Mouse (Mus musculus) lung, postnatal 0 days (tissue): ENCODE measurements around the gene Alox5. TPM values are rescaled to one million over a fixed set of nuclear protein-coding genes. Genes with fewer than 3 reads are reported as not detected.

Experiments
- ATAC-seq: fragments of 200-750 bp; cut with Nextera tagmentation; 2 replicates; pipeline ENCODE4 v1.8.0; 2017; ENCODE audit warnings: moderate library complexity
- DNase-seq: peaks from one replicate; pipeline ENCODE4 v3.0.0-alpha.2; 2016; ENCODE audit warnings: low spot score
- H3K27ac ChIP-seq: fragments of 300-500 bp; sonication (generic); 2 replicates; pipeline ENCODE4 v1.5.1; 2014; ENCODE audit warnings: antibody characterized with exemption, mild to moderate bottlenecking, low read length, mixed read lengths
- H3K27me3 ChIP-seq: fragments of 300-500 bp; sonication (generic); replicated peaks from 2 replicates; pipeline ENCODE4 v1.6.1; 2014; ENCODE audit warnings: low read length, mixed read lengths; ENCODE audit not compliant: insufficient read depth
- H3K36me3 ChIP-seq: fragments of 300-500 bp; sonication (generic); 2 replicates; pipeline ENCODE4 v1.6.1; 2014; ENCODE audit warnings: low read length, mixed read lengths; ENCODE audit not compliant: insufficient read depth
- H3K4me1 ChIP-seq: fragments of 300-500 bp; sonication (generic); 2 replicates; pipeline ENCODE4 v1.6.1; 2014; ENCODE audit warnings: antibody characterized with exemption, low read depth, low read length, mixed read lengths; ENCODE audit not compliant: insufficient read depth
- H3K4me2 ChIP-seq: fragments of 300-500 bp; sonication (generic); replicated peaks from 2 replicates; pipeline ENCODE4 v1.6.1; 2014; ENCODE audit warnings: low read depth, mild to moderate bottlenecking, low read length, moderate library complexity, mixed read lengths
- H3K4me3 ChIP-seq: fragments of 300-500 bp; sonication (generic); 2 replicates; pipeline ENCODE4 v1.5.1; 2014; ENCODE audit warnings: low read depth, low read length
- H3K9ac ChIP-seq: fragments of 300-500 bp; sonication (generic); replicated peaks from 2 replicates; pipeline ENCODE4 v1.6.1; 2014; ENCODE audit warnings: low read depth, mild to moderate bottlenecking
- H3K9me3 ChIP-seq: fragments of 300-500 bp; sonication (generic); 2 replicates; pipeline ENCODE4 v1.6.1; 2016; ENCODE audit warnings: low read length, mixed read lengths
- CTCF ChIP-seq: IDR thresholded peaks from 2 replicates; pipeline ENCODE4 v1.5.1; 2016; ENCODE audit warnings: antibody characterized with exemption, mild to moderate bottlenecking
- EP300 ChIP-seq: IDR thresholded peaks from 2 replicates; pipeline ENCODE4 v1.6.1; 2016; ENCODE audit warnings: antibody characterized with exemption, mild to moderate bottlenecking, control low read depth
- WGBS: fragments of 180-500 bp; shearing (Covaris S2); extraction: QIAGEN DNeasy Blood & Tissue Kit; methylation state at CpG from one replicate; pipeline ENCODE4 v1.1.7; 2014; 5-methylcytosine and 5-hydroxymethylcytosine counted together
- polyA plus RNA-seq: library from polyadenylated mRNA; unstranded; fragments of >200 nt; fragmentation: Nextera tagmentation; extraction: Ambion mirVana; gene quantifications from 2 replicates; pipeline ENCODE4 v1.2.1, GENCODE M21; 2015

Gene Alox5
- polyA plus RNA-seq, 1 experiment from 2014 or later: 3.1 TPM

DNA sequence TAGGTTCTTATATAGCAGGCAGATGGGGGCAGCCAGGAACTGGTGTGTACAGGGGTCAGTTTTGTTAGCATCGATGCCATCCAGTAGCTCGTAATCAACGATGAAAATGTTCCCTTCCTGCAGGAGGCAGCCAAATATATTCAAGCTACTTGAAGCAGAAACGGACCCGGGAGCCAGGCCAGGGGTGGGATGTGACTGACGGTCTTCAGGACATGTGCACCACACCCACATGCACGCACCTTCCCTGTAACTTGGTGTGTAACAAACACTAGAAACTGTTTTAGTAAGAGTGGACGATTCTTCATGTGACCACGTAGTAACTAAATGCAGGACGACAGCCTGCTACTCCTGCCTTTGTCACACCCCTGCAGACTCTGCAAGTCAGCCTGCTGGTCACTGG is 40.7 kb downstream of the Alox5 start:
- no peak for ATAC-seq
- H3K4me3 ChIP-seq: no peak overlapping the region
- no peak for DNase-seq
- H3K9me3 ChIP-seq: no peaks in the 10 kb centered on the region
- TF ChIP-seq EP300: no peak
- no peak for TF ChIP-seq CTCF
- H3K9ac ChIP-seq: no peak overlapping the region
- H3K4me2 ChIP-seq: no peak overlapping the region
- H3K27ac ChIP-seq: no peak overlapping the region
- no peaks in the 10 kb centered on the region for H3K36me3 ChIP-seq
- WGBS: 61% methylated on average over 10 of the region's 10 CpGs
- H3K4me1 ChIP-seq: no peaks in the 10 kb centered on the region
- H3K27me3 ChIP-seq: no peaks in the 10 kb centered on the region

- Histone ChIP-seq H3K4me1 (no peaks in the 10 kb centered on the region), H3K27ac (no peak overlapping the region), H3K9ac (no peak overlapping the region), H3K36me3 (no peaks in the 10 kb centered on the region), H3K27me3 (no peaks in the 10 kb centered on the region), H3K4me3 (no peak overlapping the region), H3K9me3 (no peaks in the 10 kb centered on the region), H3K4me2 (no peak overlapping the region)
- DNase-seq: no peak
- TF ChIP-seq CTCF: no peak
- no peak for TF ChIP-seq EP300
- ATAC-seq: no peak
- 63% methylated on average over 6 of the region's 6 CpGs for WGBS
Measured at GRCm38 (mm10) chr6:116419699-116420098, 41.3 kb downstream of the Alox5 start.

DNA sequence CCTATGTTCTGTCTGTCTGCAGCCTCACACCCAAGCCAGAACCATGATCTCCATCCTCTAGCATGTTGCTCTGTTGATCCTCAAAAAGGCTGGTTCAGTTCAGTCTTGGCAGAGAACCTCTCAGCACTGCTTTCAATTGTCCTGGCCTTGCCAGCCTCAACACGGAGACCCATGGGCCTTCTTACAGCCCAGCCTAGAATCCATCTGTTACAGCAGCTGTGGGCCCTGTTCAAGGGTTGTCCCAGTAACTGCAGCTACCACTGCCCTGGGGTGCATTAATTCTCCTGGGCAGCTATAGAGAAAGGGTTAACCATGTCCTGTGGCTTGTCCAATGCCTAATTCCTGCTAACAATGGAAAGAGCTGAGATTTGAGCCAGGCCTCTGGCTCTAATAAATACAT is 42.5 kb downstream of the Alox5 start:
- WGBS: 93% methylated on average over 1 of the region's 1 CpGs
- DNase-seq: no peak
- no peak for TF ChIP-seq CTCF
- no peak for TF ChIP-seq EP300
- H3K9me3 ChIP-seq: no peaks in the 10 kb centered on the region
- H3K4me3 ChIP-seq: no peak overlapping the region
- H3K27ac ChIP-seq: no peak overlapping the region
- no peaks in the 10 kb centered on the region for H3K36me3 ChIP-seq
- ATAC-seq: no peak
- no peak overlapping the region for H3K4me2 ChIP-seq
- no peak overlapping the region for H3K9ac ChIP-seq
- H3K4me1 ChIP-seq: no peaks in the 10 kb centered on the region
- H3K27me3 ChIP-seq: no peaks in the 10 kb centered on the region

DNA sequence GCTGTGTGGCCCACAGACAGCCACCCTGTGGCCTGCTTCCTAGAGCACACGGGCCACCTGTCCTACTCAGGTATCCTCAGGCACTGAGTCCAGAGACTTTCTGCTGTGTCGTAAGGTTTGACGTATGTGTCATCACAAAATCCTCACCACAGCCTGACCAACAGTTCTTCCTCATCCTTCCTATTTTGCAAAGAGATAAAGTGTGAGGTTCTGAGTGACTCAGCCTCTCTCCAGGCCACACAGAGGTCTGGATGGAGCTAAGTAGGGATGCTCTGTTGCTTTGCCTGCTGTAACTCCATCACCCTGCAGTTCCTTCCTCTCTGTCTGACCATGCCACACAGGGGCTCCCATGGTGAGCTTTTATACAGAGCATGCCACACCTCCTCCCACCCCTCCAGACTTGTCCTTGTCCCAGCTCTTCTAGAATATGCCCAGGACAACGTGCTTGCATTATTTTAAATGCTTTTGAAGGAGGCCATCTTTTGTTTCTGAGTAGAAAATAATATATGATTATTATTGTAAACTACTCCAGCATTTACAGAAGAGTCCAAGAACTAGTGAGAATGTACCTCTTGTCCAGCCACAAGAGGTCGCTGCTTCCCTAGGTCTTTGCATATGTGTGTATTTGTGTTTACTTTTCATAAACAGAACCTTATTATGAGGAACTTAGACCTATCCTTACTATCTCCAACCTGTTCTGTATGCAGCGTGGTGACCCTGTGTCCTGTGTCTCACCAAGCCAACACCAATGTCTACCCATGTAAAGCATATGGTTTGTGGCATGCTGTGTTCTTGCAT is 43.3 kb downstream of the Alox5 start:
- 51% methylated on average over 6 of the region's 6 CpGs for WGBS
- H3K9ac ChIP-seq: no peak overlapping the region
- H3K27ac ChIP-seq: no peak overlapping the region
- ATAC-seq (no peak), DNase-seq (peak; percentile 28)
- no peak overlapping the region for H3K4me3 ChIP-seq
- TF ChIP-seq EP300 (no peak), CTCF (peak; percentile 64)
- H3K4me1 ChIP-seq: no peaks in the 10 kb centered on the region
- H3K4me2 ChIP-seq: no peak overlapping the region
- no peaks in the 10 kb centered on the region for H3K27me3 ChIP-seq
- no peaks in the 10 kb centered on the region for H3K9me3 ChIP-seq
- H3K36me3 ChIP-seq: no peaks in the 10 kb centered on the region

- no peak for ATAC-seq
- Histone ChIP-seq H3K4me3 (no peak overlapping the region), H3K4me1 (no peaks in the 10 kb centered on the region), H3K4me2 (no peak overlapping the region), H3K9me3 (no peaks in the 10 kb centered on the region), H3K36me3 (no peaks in the 10 kb centered on the region), H3K27ac (no peak overlapping the region), H3K27me3 (no peaks in the 10 kb centered on the region), H3K9ac (no peak overlapping the region)
- 80% methylated on average over 6 of the region's 6 CpGs for WGBS
- DNase-seq: no peak
- TF ChIP-seq CTCF: no peak
- no peak for TF ChIP-seq EP300
Measured at GRCm38 (mm10) chr6:116416000-116416552, 44.9 kb downstream of the Alox5 start.

DNA sequence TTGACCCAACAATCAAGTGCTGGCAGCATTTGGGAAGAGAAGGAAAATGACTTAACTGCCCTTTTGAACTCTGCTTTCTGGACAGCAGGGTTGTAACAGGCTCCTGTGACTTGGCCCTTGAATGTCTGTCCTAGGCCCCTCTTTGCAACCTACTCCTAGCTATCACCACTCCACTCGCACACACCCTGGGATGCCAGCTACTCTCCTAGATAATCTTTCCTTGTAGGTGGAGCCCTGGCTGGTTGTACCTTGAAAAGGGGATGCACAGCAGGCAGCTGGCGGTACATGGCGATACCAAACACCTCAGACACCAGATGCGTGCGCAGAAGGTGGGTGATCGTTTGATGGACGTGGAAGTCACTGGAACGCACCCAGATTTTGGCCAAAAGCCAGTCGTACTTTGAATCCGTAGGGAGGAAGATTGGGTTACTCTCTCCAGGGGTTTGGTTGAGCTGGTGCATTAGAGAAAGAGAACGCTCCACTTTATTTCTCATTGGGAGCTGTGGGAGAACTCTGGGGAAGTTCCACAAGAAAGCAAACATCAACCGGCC is 45.8 kb downstream of the Alox5 start:
- Histone ChIP-seq H3K4me3 (no peak overlapping the region), H3K27me3 (no peaks in the 10 kb centered on the region), H3K4me1 (no peaks in the 10 kb centered on the region), H3K9ac (no peak overlapping the region), H3K27ac (no peak overlapping the region), H3K9me3 (no peaks in the 10 kb centered on the region), H3K36me3 (no peaks in the 10 kb centered on the region), H3K4me2 (no peak overlapping the region)
- TF ChIP-seq EP300 (no peak), CTCF (no peak)
- no peak for ATAC-seq
- no peak for DNase-seq
- 80% methylated on average over 12 of the region's 12 CpGs for WGBS
